Mouse (Mus musculus) left cerebral cortex, adult 6 months (tissue): ENCODE measurements around the gene Vmn1r143. TPM values are rescaled to one million over a fixed set of nuclear protein-coding genes. Genes with fewer than 3 reads are reported as not detected.

Experiments used
- long read RNA-seq, 2 experiments: library from polyadenylated mRNA; unstranded; transcript quantifications; one replicate each; pipeline ENCODE4 v2.0.0; 2019 to 2020
- polyA plus RNA-seq: library from polyadenylated mRNA; unstranded; fragments of <200 nt; fragmentation: Nextera tagmentation; gene quantifications from 2 replicates; pipeline ENCODE4 v1.2.3, GENCODE M21; 2021

Vmn1r143 gene
- not detected in 2 replicates for polyA plus RNA-seq
- long read RNA-seq, experiment 1 = 0 reads
- long read RNA-seq, experiment 2 = 0 reads

DNA sequence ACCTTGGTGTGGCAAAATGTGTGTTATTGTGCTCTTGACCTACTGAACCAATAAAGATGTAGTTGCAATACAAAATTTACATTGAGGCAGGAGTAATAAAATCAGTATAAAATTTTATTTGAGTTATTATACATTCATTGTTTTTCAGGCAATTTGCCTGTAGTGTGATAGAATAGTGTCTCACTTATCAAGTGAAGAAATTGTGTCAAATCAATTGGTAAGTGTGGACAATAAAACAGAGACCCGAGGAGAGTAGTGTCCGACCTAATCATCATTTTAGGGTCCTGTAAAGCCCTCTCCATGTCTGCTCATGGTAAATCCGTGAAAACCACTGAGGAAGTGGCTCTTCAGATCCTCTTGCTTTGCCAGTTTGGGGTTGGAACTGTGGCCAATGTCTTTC is at the start of gene Vmn1r143:
Gene Vmn1r143 (plus strand): TSS at position 301 of the 400 bp plus-strand sequence.

DNA sequence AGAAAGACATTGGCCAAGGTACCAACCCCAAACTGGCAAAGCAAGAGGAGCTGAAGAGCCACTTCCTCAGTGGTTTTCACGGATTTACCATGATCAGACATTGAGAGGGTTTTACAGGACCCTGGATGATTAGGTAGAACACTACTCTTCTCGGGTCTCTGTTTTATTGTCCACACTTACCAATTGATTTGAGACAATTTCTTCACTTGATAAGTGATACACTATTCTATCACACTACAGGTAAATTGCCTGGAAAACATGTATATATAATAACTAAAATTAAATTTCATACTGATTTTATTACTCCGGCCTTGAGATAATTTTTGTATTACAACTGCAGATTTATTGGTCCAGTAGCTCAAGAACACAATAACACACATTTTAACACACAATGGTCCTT is 25.2 kb upstream of the Vmn1r143 start, which contains the start of gene Vmn1r142:
Gene Vmn1r142 (minus strand): TSS at position 101 of the 400 bp plus-strand sequence.

DNA sequence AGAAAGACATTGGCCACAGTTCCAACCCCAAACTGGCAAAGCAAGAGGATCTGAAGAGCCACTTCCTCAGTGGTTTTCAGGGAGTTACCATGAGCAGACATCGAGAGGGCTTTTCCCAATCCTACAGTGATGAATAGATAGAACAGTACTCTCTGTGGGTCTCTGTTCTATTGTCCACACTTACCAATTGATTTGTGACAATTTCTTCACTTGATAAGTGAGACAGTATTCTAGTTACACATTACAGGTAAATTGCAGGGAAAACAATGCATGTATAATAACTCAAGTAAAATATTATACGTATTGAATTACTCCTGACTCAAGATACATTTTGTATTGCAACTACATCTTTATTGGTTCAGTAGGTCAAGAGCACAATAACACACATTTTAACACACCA is 12.0 kb downstream of the Vmn1r143 start, which contains the start of gene Gm8653:
Gene Gm8653 (minus strand): TSS at position 101 of the 400 bp plus-strand sequence.

DNA sequence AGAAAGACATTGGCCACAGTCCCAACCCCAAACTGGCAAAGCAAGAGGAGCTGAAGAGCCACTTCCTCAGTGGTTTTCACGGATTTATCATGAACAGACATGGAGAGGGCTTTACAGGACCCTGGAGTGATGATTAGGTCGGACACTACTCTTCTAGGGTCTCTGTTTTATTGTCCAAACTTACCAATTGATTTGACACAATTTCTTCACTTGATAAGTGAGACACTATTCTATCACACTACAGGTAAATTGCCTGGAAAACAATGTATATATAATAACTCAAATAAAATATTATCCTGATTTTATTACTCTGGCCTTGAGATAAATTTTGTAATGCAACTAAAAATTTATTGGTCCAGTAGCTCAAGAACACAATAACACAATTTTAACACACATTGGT is 40.2 kb downstream of the Vmn1r143 start, which contains the start of gene Gm8453:
Gene Gm8453 (minus strand): TSS at position 101 of the 400 bp plus-strand sequence.

Other genes with a start within 250 kb of the Vmn1r143 start
- gene Vmn1r137, start 194.8 kb upstream of the Vmn1r143 start, polyA plus RNA-seq = not detected in 2 replicates
- gene Vmn1r138, start 160.5 kb upstream of the Vmn1r143 start, polyA plus RNA-seq = not detected in 2 replicates
- not detected in 2 replicates for gene Gm6176, start 133.1 kb upstream of the Vmn1r143 start, polyA plus RNA-seq
- gene Vmn1r139, start 120.3 kb upstream of the Vmn1r143 start, polyA plus RNA-seq = not detected in 2 replicates
- gene Gm16451, start 71.1 kb upstream of the Vmn1r143 start, polyA plus RNA-seq = not detected in 2 replicates
- gene Gm10666, start 54.6 kb upstream of the Vmn1r143 start, polyA plus RNA-seq = not detected in 2 replicates
- gene Vmn1r142, start 25.3 kb upstream of the Vmn1r143 start, polyA plus RNA-seq = not detected in 2 replicates
- not detected in 2 replicates for gene Gm8653, start 11.9 kb downstream of the Vmn1r143 start, polyA plus RNA-seq
- not detected in 2 replicates for gene Gm8453, start 40.1 kb downstream of the Vmn1r143 start, polyA plus RNA-seq
- gene Gm4187, start 140.3 kb downstream of the Vmn1r143 start, polyA plus RNA-seq = not detected in 2 replicates
- gene Gm8660, start 181.7 kb downstream of the Vmn1r143 start, polyA plus RNA-seq = not detected in 2 replicates
- not detected in 2 replicates for gene Vmn1r148, start 224.2 kb downstream of the Vmn1r143 start, polyA plus RNA-seq
- gene Vmn1r149, start 248.9 kb downstream of the Vmn1r143 start, polyA plus RNA-seq = not detected in 2 replicates